Mouse (Mus musculus) neural tube, embryonic 15.5 days (tissue): ENCODE data around the gene Foxo3. TPM values are rescaled to one million over a fixed set of nuclear protein-coding genes. Genes with fewer than 3 reads are reported as not detected.

Experiments used
- ATAC-seq: fragments of 200-750 bp; cut with Nextera tagmentation; 2 replicates; pipeline ENCODE4 v1.8.0; 2017; ENCODE audit warnings: mild to moderate bottlenecking, moderate TSS enrichment, moderate library complexity; ENCODE audit not compliant: low FRiP score
- H3K27ac ChIP-seq: fragments of 300-500 bp; sonication (generic); replicated peaks from 2 replicates; pipeline ENCODE4 v1.5.1; 2015; ENCODE audit warnings: mild to moderate bottlenecking, inconsistent platforms
- H3K27me3 ChIP-seq: fragments of 300-500 bp; sonication (generic); replicated peaks from 2 replicates; pipeline ENCODE4 v1.6.1; 2015; ENCODE audit warnings: inconsistent platforms
- H3K36me3 ChIP-seq: fragments of 300-500 bp; sonication (generic); 2 replicates; pipeline ENCODE4 v1.6.1; 2015; ENCODE audit warnings: inconsistent platforms
- H3K4me1 ChIP-seq: fragments of 300-500 bp; sonication (generic); 2 replicates; pipeline ENCODE4 v1.6.1; 2015; ENCODE audit warnings: inconsistent platforms
- H3K4me2 ChIP-seq: fragments of 300-500 bp; sonication (generic); 2 replicates; pipeline ENCODE4 v1.6.1; 2015; ENCODE audit warnings: inconsistent platforms, mild to moderate bottlenecking, moderate library complexity
- H3K4me3 ChIP-seq: fragments of 300-500 bp; sonication (generic); replicated peaks from 2 replicates; pipeline ENCODE4 v1.5.1; 2015; ENCODE audit warnings: mild to moderate bottlenecking, inconsistent platforms
- H3K9ac ChIP-seq: fragments of 300-500 bp; sonication (generic); replicated peaks from 2 replicates; pipeline ENCODE4 v1.6.1; 2015; ENCODE audit warnings: mild to moderate bottlenecking, inconsistent platforms
- H3K9me3 ChIP-seq: fragments of 300-500 bp; sonication (generic); replicated peaks from 2 replicates; pipeline ENCODE4 v1.6.1; 2016; ENCODE audit warnings: inconsistent platforms
- WGBS: fragments of 180-500 bp; shearing (Covaris S2); methylation state at CpG from one replicate; pipeline ENCODE4 v1.1.7; 2015; ENCODE audit warnings: mixed read lengths; 5-methylcytosine and 5-hydroxymethylcytosine counted together
- polyA plus RNA-seq: library from polyadenylated mRNA; unstranded; fragments of >200 nt; fragmentation: Nextera tagmentation; extraction: Ambion mirVana; gene quantifications from 2 replicates; pipeline ENCODE4 v1.2.1, GENCODE M21; 2015

Gene Foxo3
- polyA plus RNA-seq, 1 experiment from 2014 or later = 4.6 TPM

DNA sequence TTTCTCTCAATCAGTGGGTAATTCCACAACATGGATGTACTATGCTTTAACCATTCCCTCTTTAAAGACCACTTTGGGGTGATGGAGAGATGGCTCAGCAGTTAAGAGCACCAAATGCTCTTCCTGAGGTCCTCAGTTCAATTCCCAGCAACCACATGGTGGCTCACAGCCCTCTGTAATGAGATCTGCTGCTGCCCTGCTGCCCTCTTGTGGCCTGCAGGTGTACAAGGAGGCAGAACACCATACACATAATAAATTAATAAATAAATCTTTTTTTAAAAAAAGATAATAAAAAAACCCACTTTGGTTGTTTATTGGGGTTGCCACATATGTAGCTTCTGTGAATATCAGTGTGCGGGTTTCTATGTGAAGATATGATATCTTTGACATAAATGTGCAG, 21.4 kb upstream of the Foxo3 start:
- Histone ChIP-seq H3K27me3 (no peaks in the 10 kb centered on the region), H3K27ac (no peak overlapping the region), H3K4me3 (no peak overlapping the region), H3K9ac (no peak overlapping the region), H3K4me2 (no peak overlapping the region), H3K4me1 (no peaks in the 10 kb centered on the region), H3K9me3 (no peaks in the 10 kb centered on the region), H3K36me3 (no peaks in the 10 kb centered on the region)
- WGBS = 92% methylated on average over 1 of the region's 1 CpGs
- ATAC-seq = no peak

DNA sequence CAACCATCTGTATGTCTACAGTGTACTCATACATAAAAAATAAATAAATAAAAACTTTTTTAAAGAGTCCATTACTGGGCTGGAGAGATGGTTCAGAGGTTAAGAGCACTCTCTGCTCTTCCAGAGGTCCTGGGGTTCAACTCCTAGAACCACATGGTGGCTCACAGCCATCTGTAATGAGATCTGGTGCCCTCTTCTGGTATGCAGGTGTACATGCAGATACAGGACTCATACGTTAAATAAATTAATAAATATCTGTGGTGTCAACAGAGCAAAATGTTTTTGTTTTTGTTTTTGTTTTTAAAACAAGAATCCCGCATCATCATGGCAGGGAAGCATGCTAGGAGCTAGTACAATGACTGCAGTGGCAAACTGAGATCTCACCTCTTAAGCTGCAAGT, 20.6 kb upstream of the Foxo3 start:
- WGBS = 80% methylated on average over 2 of the region's 2 CpGs

GRCm38 (mm10) chr10:42296559-42296958, 20.0 kb upstream of the Foxo3 start:
- ATAC-seq = no peak
- no peak overlapping the region for H3K4me2 ChIP-seq
- no peak overlapping the region for H3K4me3 ChIP-seq
- no peaks in the 10 kb centered on the region for H3K27me3 ChIP-seq
- WGBS = 56% methylated on average over 4 of the region's 4 CpGs
- H3K9me3 ChIP-seq = no peaks in the 10 kb centered on the region
- H3K27ac ChIP-seq = no peak overlapping the region
- no peaks in the 10 kb centered on the region for H3K4me1 ChIP-seq
- no peak overlapping the region for H3K9ac ChIP-seq
- no peaks in the 10 kb centered on the region for H3K36me3 ChIP-seq

More for the DNA sequence above, 20.6 kb upstream of the Foxo3 start:
- Histone ChIP-seq H3K9me3 (no peaks in the 10 kb centered on the region), H3K4me1 (no peaks in the 10 kb centered on the region), H3K4me3 (no peak overlapping the region), H3K27ac (no peak overlapping the region), H3K9ac (no peak overlapping the region), H3K27me3 (no peaks in the 10 kb centered on the region), H3K4me2 (no peak overlapping the region), H3K36me3 (no peaks in the 10 kb centered on the region)
- ATAC-seq = no peak

GRCm38 (mm10) chr10:42295028-42295427, 18.5 kb upstream of the Foxo3 start:
- peak; percentile 75 for ATAC-seq
- 12% methylated on average over 1 of the region's 1 CpGs for WGBS

GRCm38 (mm10) chr10:42294392-42294791, 17.8 kb upstream of the Foxo3 start:
- no peaks in the 10 kb centered on the region for H3K36me3 ChIP-seq
- no peak overlapping the region for H3K4me3 ChIP-seq
- no peak overlapping the region for H3K27ac ChIP-seq
- no peak overlapping the region for H3K4me2 ChIP-seq
- no peak for ATAC-seq
- 67% methylated on average over 2 of the region's 2 CpGs for WGBS
- H3K4me1 ChIP-seq = no peaks in the 10 kb centered on the region
- no peaks in the 10 kb centered on the region for H3K27me3 ChIP-seq
- no peak overlapping the region for H3K9ac ChIP-seq
- no peaks in the 10 kb centered on the region for H3K9me3 ChIP-seq

More at GRCm38 (mm10) chr10:42295028-42295427, 18.5 kb upstream of the Foxo3 start:
- H3K36me3 ChIP-seq = no peaks in the 10 kb centered on the region
- no peaks in the 10 kb centered on the region for H3K4me1 ChIP-seq
- H3K27ac ChIP-seq = no peak overlapping the region
- H3K9me3 ChIP-seq = no peaks in the 10 kb centered on the region
- no peak overlapping the region for H3K4me2 ChIP-seq
- H3K4me3 ChIP-seq = no peak overlapping the region
- no peak overlapping the region for H3K9ac ChIP-seq
- no peaks in the 10 kb centered on the region for H3K27me3 ChIP-seq

DNA sequence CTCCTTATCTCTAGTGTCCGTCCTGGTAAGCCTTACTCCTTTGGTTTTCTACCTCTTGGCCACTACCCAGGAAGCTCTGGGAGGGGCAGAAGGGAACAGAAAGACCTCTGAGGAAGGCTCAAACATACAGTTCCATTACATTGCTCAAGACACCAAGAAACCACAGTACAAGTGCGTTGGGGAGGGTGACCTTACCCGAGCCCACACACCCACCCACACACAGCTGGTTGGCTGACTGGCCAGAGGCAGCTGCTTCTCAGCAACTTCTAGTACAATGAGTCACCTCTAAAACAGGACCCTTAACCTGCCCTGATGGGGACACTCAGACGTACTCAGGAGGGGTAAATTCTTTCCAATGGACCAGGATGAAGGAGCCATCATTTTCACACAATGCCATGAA, 17.3 kb upstream of the Foxo3 start:
- H3K27ac ChIP-seq = no peak overlapping the region
- H3K9me3 ChIP-seq = no peaks in the 10 kb centered on the region
- ATAC-seq = no peak
- 78% methylated on average over 4 of the region's 4 CpGs for WGBS
- no peaks in the 10 kb centered on the region for H3K36me3 ChIP-seq
- H3K9ac ChIP-seq = no peak overlapping the region
- no peak overlapping the region for H3K4me2 ChIP-seq
- no peaks in the 10 kb centered on the region for H3K4me1 ChIP-seq
- no peak overlapping the region for H3K4me3 ChIP-seq
- no peaks in the 10 kb centered on the region for H3K27me3 ChIP-seq

DNA sequence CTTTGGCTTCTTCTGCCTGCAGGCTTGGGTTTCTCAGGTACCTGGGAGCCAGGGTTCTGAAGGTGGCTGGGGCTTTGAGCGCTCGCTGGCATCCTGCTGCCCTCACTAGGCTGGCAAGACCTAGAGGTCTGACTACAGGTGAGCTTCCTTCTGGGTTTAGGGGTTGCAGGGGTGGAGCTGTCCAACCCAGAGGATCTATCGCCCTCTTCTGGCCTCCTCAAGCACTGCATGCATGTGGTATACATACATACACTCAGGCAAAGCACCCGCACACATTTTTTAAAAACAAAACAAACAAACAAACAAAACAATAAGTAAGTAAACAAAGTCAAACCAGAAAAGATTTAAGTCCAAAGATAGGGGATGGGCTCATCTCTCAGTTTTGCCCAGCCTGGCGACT, 14.8 kb upstream of the Foxo3 start:
- no peaks in the 10 kb centered on the region for H3K36me3 ChIP-seq
- no peak overlapping the region for H3K4me3 ChIP-seq
- no peaks in the 10 kb centered on the region for H3K27me3 ChIP-seq
- ATAC-seq = no peak
- H3K9me3 ChIP-seq = no peaks in the 10 kb centered on the region
- H3K9ac ChIP-seq = no peak overlapping the region
- H3K27ac ChIP-seq = no peak overlapping the region
- H3K4me1 ChIP-seq = no peaks in the 10 kb centered on the region
- 67% methylated on average over 5 of the region's 5 CpGs for WGBS
- no peak overlapping the region for H3K4me2 ChIP-seq

DNA sequence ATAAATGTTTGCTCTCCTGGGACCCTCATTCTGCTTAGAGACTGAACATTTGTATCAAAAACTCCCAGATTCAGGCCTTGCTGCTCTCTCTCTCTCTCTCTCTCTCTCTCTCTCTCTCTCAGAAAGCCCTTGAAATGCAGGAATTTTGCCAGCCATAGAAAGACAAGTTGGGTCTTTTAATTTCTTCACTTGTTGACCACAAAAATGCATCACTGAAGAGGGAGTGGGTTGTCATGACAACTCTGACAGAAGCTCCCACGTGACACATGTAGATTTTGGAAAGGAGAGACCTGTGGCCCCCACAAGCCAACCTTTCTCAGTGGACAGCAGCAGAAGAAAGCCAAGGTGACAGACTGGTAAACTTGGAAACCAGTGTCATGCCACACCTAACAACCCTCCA, 11.1 kb upstream of the Foxo3 start:
- H3K9ac ChIP-seq = no peak overlapping the region
- no peaks in the 10 kb centered on the region for H3K27me3 ChIP-seq
- 0 out of 2 replicates have a peak, but pooled peaks cover 8% of the 10 kb centered on the region for H3K9me3 ChIP-seq
- no peaks in the 10 kb centered on the region for H3K36me3 ChIP-seq
- no peaks in the 10 kb centered on the region for H3K4me1 ChIP-seq
- H3K4me3 ChIP-seq = no peak overlapping the region
- no peak for ATAC-seq
- H3K4me2 ChIP-seq = no peak overlapping the region
- no peak overlapping the region for H3K27ac ChIP-seq
- WGBS = 50% methylated on average over 1 of the region's 1 CpGs

DNA sequence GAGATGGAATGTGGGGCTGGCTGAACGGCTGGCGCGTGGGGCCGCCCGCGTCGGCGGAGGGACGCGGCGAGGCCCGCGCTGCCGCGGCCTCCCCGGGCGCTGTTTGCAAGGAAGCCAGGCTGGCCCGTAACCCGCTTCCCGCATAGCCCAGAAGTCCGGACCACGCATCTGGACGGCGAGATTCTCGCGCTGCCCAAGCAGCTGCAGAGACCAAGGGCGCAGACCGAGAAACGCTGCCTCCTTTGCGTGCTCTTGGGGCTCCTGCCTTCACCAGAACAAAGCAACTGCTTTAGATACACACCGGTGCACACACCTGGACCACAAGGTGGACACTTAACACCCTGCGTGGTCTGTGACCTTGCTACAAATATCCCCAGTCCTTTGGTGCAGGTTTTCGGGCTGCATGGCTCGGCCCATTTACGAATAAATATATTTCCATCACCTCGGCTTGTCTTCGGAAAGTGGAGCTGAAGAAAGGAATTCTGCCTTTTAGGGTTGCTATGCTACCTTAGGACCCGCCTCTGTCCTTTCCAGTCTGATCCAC, 1.8 kb upstream of the Foxo3 start:
- no peaks in the 10 kb centered on the region for H3K36me3 ChIP-seq
- WGBS = 1% methylated on average over 38 of the region's 38 CpGs
- peak overlapping the region; percentile 93 for H3K4me3 ChIP-seq
- H3K27me3 ChIP-seq = peaks cover 4% of the 10 kb centered on the region; the same call in 1 of the 2 replicates
- peak overlapping the region; percentile 98 for H3K4me2 ChIP-seq
- H3K27ac ChIP-seq = peak overlapping the region; percentile 100
- peak overlapping the region; percentile 79 for H3K9ac ChIP-seq
- ATAC-seq = peak; percentile 3; the same call in 1 of the 2 replicates
- peaks cover 28% of the 10 kb centered on the region for H3K4me1 ChIP-seq
- H3K9me3 ChIP-seq = no peaks in the 10 kb centered on the region

- peak overlapping the region; percentile 100 for H3K27ac ChIP-seq
- H3K9ac ChIP-seq = peak overlapping the region; percentile 79
- peak overlapping the region; percentile 93 for H3K4me3 ChIP-seq
- ATAC-seq = peak; percentile 93
- H3K9me3 ChIP-seq = no peaks in the 10 kb centered on the region
- peak overlapping the region; percentile 98 for H3K4me2 ChIP-seq
- peaks cover 4% of the 10 kb centered on the region; the same call in 1 of the 2 replicates for H3K27me3 ChIP-seq
- peaks cover 32% of the 10 kb centered on the region for H3K4me1 ChIP-seq
- under 1% methylated on average over 77 of the region's 78 CpGs for WGBS
- H3K36me3 ChIP-seq = no peaks in the 10 kb centered on the region
Observed at GRCm38 (mm10) chr10:42277476-42278306, 1.1 kb upstream of the Foxo3 start.

GRCm38 (mm10) chr10:42275871-42276501, 569 bp downstream of the Foxo3 start:
- H3K27ac ChIP-seq = peak overlapping the region; percentile 100
- H3K4me2 ChIP-seq = peak overlapping the region; percentile 98
- peak overlapping the region; percentile 93 for H3K4me3 ChIP-seq
- peak overlapping the region; percentile 79 for H3K9ac ChIP-seq
- H3K36me3 ChIP-seq = no peaks in the 10 kb centered on the region
- ATAC-seq = 0 out of 2 replicates have a peak, but pooled peaks have one; percentile 6
- H3K9me3 ChIP-seq = no peaks in the 10 kb centered on the region
- under 1% methylated on average over 39 of the region's 40 CpGs for WGBS
- H3K27me3 ChIP-seq = peaks cover 4% of the 10 kb centered on the region; the same call in 1 of the 2 replicates
- peaks cover 40% of the 10 kb centered on the region for H3K4me1 ChIP-seq
